23 mouse cellular contexts compared by ENCODE assay signal in genomic region chr7:81918316-81918715, GRCm38 (mm10). TPM values are rescaled to one million over a fixed set of nuclear protein-coding genes. Genes with fewer than 3 reads are reported as not detected.
DNase-seq lines count a peak whose midpoint lies in the region; ATAC-seq lines count a peak whose summit lies in the region.
"Had no signal": no experiment of that assay in that cellular context is flagged by ENCODE, and none has a peak within 500 bp of the region (broad histone marks: within the 10 kb centered on the region; RNA-seq: fewer than 3 reads in every experiment).

No protein-coding gene starts in this region.

- no peaks in the 10 kb centered on the region for H3K27me3 ChIP-seq in hindbrain, embryonic 16.5 days (replicated peaks; ENCODE audit: control insufficient read depth, insufficient read depth, low read length)
- no peaks in the 10 kb centered on the region for H3K27me3 ChIP-seq in hindbrain, embryonic 10.5 days (ENCODE audit: insufficient read depth, poor library complexity, severe bottlenecking)
- H3K27me3 ChIP-seq: embryonic facial prominence, embryonic 13.5 days; limb, embryonic 15.5 days; neural tube, embryonic 13.5 days had no signal

- H3K4me1 ChIP-seq in hindbrain, embryonic 16.5 days (ENCODE audit: control insufficient read depth, insufficient read depth, low read depth, low read length): no peaks in the 10 kb centered on the region
- H3K4me1 ChIP-seq in hindbrain, embryonic 10.5 days (replicated peaks): no peaks in the 10 kb centered on the region
- H3K4me1 ChIP-seq: limb, embryonic 15.5 days; megakaryocyte, embryonic 14.5 days had no signal

- peak; percentile 63; the same call in 1 of the 2 replicates for ATAC-seq in hindbrain, embryonic 16.5 days
- ATAC-seq in megakaryocyte-erythroid progenitor cell, adult 5-6 weeks (replicated peaks; ENCODE audit: low FRiP score, low TSS enrichment, poor library complexity, severe bottlenecking): no peak
- ATAC-seq: forebrain, embryonic 14.5 days; intestine, postnatal 0 days had no signal

- H3K27ac ChIP-seq in hindbrain, embryonic 16.5 days (ENCODE audit: low read depth, low read length): no peak overlapping the region
- no peak overlapping the region for H3K27ac ChIP-seq in hindbrain, embryonic 10.5 days
- H3K27ac ChIP-seq: embryonic facial prominence, embryonic 13.5 days; limb, embryonic 15.5 days; liver, embryonic 14.5 days; neural tube, embryonic 13.5 days had no signal

- no peak overlapping the region for H3K4me3 ChIP-seq in hindbrain, embryonic 16.5 days (ENCODE audit: low read length)
- no peak overlapping the region for H3K4me3 ChIP-seq in hindbrain, embryonic 10.5 days
- H3K4me3 ChIP-seq: embryonic facial prominence, embryonic 13.5 days; limb, embryonic 15.5 days; megakaryocyte, embryonic 14.5 days; neural tube, embryonic 13.5 days had no signal

- no peak overlapping the region for H3K4me2 ChIP-seq in hindbrain, embryonic 16.5 days (ENCODE audit: low read length)
- H3K4me2 ChIP-seq: embryonic facial prominence, embryonic 13.5 days; heart, embryonic 11.5 days; limb, embryonic 15.5 days; lung, embryonic 14.5 days; neural tube, embryonic 13.5 days had no signal

- DNase-seq in hindbrain, embryonic 10.5 days (ENCODE audit: low spot score): no peak
- DNase-seq in NIH3T3 (ENCODE audit: low read depth): peak; percentile 43
- peak; percentile 27 to 46 for DNase-seq in cerebellum, postnatal 25 days
- peak; percentile 23 for DNase-seq in fibroblast of lung, adult 2 months (ENCODE audit: low read depth)
- DNase-seq in spleen, adult 18-20 months: no peak
- DNase-seq in thymus, postnatal 4 days: no peak
- DNase-seq: adrenal gland, postnatal 36 days; gastrocnemius, postnatal 10 days; kidney, postnatal 36 days; layer of hippocampus, postnatal 36 days; lung, embryonic 14.5 days; midbrain, embryonic 14.5 days; right cerebral cortex, postnatal 14 days had no signal

- 65% methylated on average over 5 of the region's 5 CpGs for WGBS in hindbrain, embryonic 16.5 days
- 64% methylated on average over 5 of the region's 5 CpGs for WGBS in hindbrain, embryonic 10.5 days

- no peaks in the 10 kb centered on the region for H3K9me3 ChIP-seq in hindbrain, embryonic 16.5 days (ENCODE audit: control insufficient read depth, low read length)
- H3K9me3 ChIP-seq in hindbrain, embryonic 10.5 days: no peaks in the 10 kb centered on the region
- H3K9me3 ChIP-seq: embryonic facial prominence, embryonic 13.5 days; limb, embryonic 15.5 days; megakaryocyte, embryonic 14.5 days; neural tube, embryonic 13.5 days had no signal

- H3K9ac ChIP-seq in hindbrain, embryonic 16.5 days (ENCODE audit: low read depth, low read length): no peak overlapping the region
- H3K9ac ChIP-seq: embryonic facial prominence, embryonic 13.5 days; limb, embryonic 15.5 days; liver, embryonic 14.5 days; lung, embryonic 14.5 days; neural tube, embryonic 13.5 days had no signal

- H3K36me3 ChIP-seq in hindbrain, embryonic 16.5 days (ENCODE audit: control insufficient read depth, insufficient read depth, low read length): no peaks in the 10 kb centered on the region
- 0 out of 2 replicates have a peak, but pooled peaks cover 5% of the 10 kb centered on the region for H3K36me3 ChIP-seq in hindbrain, embryonic 10.5 days
- H3K36me3 ChIP-seq: embryonic facial prominence, embryonic 13.5 days; limb, embryonic 15.5 days had no signal

RNA-seq across cellular contexts. Expression of gene Hdgfl3, which starts 16.0 kb away (rescaled TPM):
- polyA plus RNA-seq in hindbrain, embryonic 16.5 days (2015; fragmentation: Nextera tagmentation; extraction: Ambion mirVana): 47.6 and 49.5 TPM in 2 replicates
- 20.8 and 23.4 TPM in 2 replicates for polyA plus RNA-seq in hindbrain, embryonic 10.5 days (2016; fragmentation: Nextera tagmentation; extraction: Ambion mirVana)
- total RNA-seq in megakaryocyte-erythroid progenitor cell, adult 5-6 weeks (2014; fragmentation: Nextera tagmentation): 0.32 and 0.76 TPM in 2 replicates
- 0.56 and 3.6 TPM in 2 replicates for total RNA-seq in megakaryocyte-erythroid progenitor cell, adult 5-6 weeks (2017)

RNA-seq across cellular contexts. Expression of gene Tm6sf1, which starts 59.5 kb away (rescaled TPM):
- polyA plus RNA-seq in hindbrain, embryonic 16.5 days (2015; fragmentation: Nextera tagmentation; extraction: Ambion mirVana): 9.0 and 13.0 TPM in 2 replicates
- polyA plus RNA-seq in hindbrain, embryonic 10.5 days (2016; fragmentation: Nextera tagmentation; extraction: Ambion mirVana): 11.3 and 11.9 TPM in 2 replicates
- total RNA-seq in megakaryocyte-erythroid progenitor cell, adult 5-6 weeks (2014; fragmentation: Nextera tagmentation): 4.8 and 15.9 TPM in 2 replicates
- 7.4 and 13.3 TPM in 2 replicates for total RNA-seq in megakaryocyte-erythroid progenitor cell, adult 5-6 weeks (2017)

Comparison
In these comparisons a context has a peak if more than half of its experiments do, and no peak if none do; other contexts are left out.
1. DNase-seq: peak in NIH3T3 (single experiment), cerebellum, postnatal 25 days (2 of 2) and fibroblast of lung, adult 2 months (single experiment); none in hindbrain, embryonic 10.5 days (single experiment), spleen, adult 18-20 months (0 of 2) and thymus, postnatal 4 days (single experiment).